Mouse (Mus musculus): Measurements from ENCODE around the gene Kif21b.

Kif21b gene

DNA sequence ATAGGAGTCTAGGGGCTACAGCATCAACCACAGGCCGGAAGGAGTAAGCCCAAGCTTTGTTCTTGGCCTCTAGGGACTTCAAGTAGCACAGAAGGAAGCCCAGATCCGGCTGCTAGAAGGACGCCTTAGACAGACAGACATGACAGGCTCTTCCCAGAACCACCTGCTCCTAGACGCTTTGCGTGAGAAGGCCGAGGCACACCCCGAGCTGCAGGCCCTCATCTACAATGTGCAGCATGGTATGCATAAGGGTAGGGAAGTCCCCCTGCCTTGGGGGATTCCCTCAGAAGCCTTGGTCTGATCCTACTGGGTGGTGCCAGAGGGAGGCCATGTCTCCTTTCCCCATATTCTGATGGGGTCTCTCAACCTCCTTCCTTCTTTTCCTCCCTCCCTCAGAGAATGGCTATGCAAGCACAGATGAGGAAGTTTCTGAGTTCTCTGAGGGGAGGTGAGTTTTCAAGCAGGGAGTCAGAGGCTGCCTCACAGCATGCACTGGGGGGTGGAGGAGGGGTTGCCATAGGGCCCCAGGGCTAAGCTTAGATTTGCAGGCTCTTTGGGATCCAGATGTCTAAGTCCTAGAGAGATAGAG, 30.2 kb downstream of the Kif21b start:
- no peak for DNase-seq

DNA sequence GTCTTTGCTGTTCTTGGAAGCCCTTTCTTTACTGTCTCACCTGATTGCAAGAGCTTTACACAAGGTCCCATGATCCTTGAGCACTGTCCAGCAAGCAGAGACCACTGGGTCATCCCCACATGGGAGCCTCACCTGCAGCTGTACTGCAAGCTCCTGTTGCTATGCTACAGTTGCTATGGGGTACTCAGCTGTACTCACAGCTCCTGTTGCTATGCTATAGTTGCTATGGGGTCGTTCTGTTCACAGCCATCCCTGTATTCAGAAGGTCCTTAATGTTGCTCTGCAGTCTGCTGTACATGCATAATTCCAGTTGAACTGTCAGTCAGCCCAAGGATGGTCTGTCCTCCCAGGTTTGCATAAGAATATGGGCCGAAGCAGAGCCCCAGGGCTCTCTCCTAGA, 34.2 kb downstream of the Kif21b start:
- no peak for DNase-seq

DNA sequence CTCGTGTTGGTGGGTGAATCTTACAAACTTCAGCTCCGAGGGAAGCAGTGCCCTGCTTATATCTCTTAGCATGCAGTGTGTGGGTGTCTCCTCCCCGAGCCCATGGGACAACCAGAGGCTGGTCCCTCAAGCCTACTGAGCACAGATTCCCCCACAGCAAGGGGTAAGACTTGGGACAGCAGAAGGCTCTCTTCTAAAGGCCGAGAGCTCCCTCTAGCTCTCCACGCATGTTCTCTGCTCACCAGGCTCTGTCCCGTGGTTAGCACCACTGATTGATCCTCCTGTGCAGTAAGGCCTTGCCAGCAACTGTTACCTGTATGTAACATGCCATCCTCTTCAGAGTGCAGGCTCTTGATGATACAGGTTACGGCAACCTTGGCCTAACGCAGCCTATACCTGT, 36.5 kb downstream of the Kif21b start:
- DNase-seq = no peak

DNA sequence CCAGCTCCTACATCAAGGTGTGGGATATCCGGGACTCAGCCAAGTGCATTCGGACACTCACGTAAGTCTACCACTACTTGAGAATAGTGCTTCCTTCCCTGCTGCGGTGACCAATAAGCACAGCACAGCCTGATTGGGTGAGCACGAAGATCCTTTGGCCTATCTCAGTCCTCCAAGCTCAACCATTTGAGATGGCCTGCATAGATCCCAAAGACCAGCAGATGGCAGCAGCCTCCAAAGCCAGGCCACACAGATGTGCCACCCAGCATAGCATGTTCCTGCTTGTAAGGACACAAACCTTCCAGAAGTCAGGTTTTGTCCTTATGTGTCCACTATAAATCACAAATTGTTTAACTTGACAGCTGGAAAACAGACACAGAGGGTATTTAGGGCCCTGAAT, 38.9 kb downstream of the Kif21b start:
- peak; percentile 66 for DNase-seq

DNA sequence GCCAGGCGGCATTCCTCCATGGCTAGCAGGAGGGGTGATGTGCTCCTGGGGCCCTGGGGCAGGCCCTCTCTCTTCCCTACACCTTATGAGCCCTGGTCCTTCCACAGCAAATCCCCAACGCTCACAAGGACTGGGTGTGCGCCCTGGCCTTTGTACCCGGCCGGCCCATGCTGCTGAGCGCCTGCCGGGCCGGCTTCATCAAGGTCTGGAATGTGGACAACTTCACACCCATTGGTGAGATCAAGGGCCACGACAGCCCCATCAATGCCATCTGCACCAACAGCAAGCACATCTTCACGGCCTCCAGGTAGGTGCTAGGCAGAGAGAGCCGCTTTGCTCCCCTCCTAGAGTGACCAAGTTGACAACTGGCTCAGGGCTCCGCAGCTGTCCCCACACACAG, 41.5 kb downstream of the Kif21b start:
- DNase-seq = peak; percentile 1

DNA sequence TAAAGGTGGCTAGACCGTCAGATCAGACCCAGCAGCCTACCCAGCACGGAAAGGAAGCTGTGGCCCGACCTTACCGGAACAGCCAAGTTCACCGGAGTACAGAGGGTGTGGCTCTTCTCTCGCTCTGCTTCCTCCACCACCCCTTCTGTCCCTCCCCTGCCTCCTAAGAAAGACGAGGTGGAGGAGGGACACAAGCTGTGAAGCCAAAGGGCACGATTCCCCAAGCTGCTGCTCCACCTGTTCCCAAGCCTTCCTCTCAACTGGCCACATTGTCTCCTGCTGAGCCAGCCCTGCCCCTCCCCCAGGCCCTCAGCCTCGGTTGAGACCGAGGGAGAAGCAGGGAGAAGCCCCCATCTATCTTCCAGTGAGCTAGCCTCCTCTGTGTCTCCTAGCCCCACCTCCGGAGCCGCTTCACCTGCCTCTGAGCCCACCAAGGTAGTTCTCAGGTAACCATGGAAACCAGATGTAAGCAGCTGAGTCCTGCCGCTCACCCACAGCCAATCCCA, 43.0 kb downstream of the Kif21b start:
- no peak for DNase-seq

DNA sequence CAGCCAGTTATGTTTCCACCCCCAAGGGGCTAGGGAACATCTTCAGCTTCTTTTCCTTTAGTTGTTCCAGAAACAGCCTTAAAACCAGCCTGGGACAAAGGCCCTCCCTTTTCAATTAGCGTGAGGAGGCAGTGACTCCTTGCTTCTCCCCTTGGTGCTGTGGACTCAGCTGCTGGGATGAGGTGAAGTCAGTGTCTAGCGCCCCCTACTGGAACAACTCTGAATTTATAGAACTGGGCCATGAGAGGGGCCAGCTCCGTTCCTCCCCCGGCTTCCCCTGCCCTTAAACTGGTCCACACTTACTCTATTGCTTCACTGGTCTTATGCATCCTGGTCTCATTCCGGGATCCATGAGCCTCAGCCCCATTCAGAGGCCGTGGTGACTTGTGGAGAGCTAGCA, 44.0 kb downstream of the Kif21b start:
- peak; percentile 45 for DNase-seq

DNA sequence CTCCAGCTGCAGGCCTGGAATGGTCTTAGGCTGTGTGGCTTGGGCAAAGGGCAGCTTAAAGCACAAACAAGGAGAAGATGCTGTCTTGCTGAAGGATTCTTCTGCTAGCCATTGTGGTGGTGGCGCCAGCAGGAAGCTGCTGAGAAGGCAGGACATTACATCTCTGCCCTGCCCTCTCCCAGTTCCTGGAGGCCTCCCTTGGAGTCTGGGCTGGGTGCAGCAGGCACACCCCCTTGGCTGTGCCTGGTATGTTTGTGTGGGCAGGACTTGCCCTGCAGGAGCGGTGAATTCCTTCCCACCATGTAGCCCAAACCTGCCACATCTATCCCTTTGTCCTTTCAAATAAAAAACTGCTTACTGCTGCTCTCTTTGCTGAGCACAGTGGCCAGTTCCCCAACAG, 45.9 kb downstream of the Kif21b start:
- DNase-seq = no peak

DNA sequence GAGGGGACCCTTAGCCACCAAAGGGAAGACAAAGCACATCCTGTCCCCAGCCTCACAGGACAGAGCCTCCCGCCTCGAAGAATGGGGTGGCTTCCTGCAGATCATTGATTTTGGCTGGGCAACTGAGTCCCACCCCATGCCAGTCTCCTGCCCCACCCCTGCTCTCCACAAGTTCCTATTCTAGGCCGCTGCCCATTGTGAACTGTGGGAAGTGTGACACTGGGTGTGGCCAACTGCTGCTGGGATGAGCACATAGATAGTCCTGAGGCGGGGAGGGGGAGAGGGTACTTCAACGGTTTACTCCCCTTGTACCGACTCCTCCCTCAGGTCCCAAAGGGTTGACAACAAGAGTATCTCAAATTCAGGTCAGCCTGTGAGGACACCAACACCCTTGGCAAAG, 47.6 kb downstream of the Kif21b start:
- DNase-seq = no peak

DNA sequence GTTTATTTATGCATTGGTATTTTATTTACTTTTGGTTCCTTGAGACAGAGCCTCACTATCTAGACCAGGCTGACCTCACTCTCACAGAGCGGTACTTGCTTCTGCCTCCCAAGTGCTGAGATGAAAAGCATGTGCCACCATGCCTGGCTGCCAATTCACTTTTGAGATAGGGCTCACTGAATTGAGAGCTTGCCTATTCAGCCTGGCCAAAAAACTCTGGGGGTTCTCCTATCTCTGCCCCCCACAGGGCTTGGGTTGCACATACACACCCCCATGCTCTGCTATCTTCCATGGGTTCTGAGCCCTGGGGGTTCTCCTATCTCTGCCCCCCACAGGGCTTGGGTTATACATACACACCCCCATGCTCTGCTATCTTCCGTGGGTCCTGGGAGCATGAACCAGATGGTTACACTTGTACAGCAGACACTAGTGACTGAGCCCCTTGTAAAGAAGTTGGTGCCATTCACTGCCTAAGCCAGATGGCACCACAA, 48.4 kb downstream of the Kif21b start:
- DNase-seq = no peak

DNA sequence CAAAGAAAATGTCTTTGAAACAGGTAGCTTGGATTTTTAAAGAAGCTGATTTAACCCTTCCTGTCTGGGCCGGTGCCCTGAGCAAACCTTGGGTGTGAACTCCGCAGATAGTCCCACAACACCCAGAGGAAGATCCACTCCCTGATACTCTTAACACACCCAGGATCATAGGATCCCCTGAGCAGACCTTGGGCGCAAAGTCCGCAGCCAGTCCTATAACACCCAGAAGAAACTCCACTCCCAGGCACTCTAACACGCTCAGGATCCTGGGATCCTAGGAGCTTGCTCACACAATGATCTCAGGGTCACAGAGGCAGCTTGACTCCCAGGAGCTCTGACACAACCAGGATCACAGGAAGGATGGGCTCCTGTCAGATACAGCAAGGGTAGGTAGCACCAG, 58.8 kb downstream of the Kif21b start:
- DNase-seq = no peak

DNA sequence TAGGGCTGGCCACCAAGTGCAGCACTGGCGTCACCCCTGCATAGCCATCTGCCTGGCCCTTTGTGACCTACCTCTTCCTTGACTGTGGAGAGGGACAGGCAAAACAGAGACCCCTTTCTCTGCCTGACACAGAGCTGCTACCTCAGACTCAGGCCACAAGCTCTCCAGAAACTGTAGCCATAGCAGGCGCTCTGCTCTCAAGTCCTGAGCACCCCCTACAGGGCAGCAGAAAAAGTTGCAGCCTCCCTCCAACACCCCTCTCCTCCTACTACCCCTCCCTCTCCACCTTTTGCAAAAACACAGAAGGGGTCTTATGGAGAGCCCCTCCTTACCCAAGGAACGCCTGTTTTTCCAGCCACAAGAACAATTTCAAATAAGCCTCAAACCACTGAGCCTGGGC, 81.6 kb downstream of the Kif21b start, which contains the start of gene Mroh3:
Gene Mroh3, minus strand, starts transcription at position 26 of the 400 bp plus-strand sequence.
- DNase-seq = peak; percentile 39

DNA sequence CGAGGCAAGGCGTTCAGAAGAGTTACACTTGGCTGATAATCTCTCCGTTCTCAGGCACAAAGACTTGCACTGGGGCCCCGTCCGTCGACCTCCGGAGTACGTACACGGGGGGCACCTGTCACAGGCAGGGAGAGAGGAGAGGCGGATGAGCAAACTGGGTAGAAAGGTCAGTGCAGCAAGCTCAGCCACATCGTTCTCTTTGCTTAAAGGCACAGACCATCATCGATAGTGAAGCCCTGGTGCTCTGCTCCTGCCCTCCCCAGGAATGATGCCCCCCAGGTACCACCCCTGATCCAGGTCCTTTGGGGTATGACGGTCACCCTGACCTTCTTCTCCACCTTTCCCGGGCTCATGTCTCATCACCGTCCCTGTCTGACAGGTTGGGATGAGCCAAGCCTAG, 83.1 kb downstream of the Kif21b start:
- no peak for DNase-seq

DNA sequence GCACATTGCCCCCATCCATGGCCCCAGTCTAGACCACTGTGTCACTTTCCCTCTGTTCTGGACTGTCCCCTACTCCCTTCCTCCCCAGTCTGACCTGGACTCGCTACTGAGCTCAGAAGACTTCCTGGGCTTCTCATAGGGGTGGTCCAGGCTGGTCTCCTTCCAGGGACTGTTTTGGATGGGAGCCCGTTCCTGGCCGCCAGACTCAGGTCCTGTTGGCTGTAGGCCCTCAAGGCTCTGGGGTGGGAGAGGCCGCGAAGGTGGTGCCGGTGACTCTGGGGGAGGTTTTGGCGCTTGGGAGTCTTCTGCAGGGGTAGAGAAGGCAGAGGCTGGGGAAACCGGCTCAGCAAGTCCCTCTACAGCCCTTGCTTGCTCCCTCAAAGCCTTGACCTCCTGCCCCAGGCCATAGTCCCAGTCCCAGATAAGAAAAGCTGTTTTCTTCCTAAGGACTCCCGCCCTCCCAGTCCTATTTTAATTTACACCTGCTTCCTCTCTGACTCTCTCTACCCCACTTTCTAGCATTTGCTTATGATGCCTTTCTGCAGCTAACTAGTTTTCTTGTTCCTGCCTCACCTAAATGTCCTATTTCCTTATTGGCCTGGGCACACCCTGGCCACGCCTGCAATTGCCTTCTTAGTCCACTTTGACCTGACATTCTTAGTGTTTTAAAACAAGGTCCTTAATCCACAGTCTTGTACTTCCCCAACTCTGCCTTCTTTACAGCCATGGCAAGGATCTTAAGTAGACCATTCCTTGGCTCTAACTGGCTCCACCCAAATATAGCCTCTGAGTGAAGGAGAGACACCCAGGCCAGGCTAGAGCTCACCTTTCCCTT, 89.1 kb downstream of the Kif21b start:
- DNase-seq = no peak

DNA sequence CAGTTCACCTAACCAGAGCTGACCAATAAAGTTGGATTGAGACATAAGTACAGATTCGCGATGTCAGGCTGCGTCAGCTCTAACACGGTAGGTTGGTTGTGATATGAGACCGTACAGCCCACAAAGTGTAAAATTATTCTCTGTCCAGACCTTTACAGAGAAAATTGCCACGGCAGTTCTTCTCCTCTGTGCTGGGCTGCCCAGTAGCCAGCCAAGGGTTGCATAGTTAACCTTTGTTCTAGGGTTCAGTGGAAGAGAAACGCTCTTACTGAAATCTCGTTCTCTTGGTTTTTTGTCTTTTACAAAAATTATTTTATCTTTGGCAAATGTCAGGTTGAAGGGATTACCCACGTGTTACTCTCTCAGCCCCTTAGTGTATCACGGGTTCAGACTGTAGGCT, 91.2 kb downstream of the Kif21b start:
- no peak for DNase-seq

DNA sequence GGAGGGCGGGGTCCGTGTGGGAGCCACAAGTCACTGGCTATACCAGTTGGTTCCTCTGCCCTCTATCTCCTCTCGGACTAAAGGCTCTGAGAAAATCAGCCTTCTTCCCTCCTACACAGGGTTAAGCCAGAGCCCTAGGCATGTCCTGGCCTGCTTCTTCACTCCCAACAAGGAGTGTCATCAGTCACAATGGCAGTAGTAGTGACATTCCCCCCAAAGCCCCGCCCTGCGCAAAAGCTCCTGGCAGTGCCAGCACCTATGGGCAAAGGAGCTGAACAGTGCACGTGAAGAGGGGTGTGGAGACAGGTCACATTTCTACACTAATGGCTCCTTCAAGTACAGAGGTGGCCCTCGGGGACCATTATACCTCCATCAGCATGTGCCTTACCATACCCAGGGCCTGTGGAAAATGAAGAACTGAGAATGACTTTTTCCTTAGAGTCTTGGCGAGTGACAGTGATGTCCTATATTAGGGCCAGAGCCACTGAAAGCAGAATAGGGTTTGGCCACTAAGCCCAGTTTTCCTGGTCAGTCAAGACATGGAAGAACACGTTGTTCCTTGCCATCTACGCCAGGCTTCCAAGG, 92.7 kb downstream of the Kif21b start:
- DNase-seq = no peak

DNA sequence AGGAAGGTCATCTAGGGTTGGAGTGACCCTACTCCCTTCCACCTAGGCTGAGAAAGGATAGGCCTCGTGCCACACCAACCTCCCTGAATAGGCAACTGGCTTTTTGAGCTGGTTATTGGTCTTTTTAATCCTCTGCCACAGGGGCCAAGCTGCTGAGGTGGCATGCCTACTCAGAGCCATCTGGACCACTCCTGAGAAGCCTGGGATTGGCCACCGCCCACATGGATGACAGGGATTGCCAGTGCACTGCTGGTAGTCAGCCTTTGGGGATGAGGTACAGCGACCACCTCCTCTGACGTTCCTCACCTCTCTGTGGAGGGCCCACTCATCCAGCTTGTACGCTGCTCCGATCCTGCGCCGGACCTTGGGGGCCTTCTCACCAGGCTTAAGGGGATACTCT, 94.7 kb downstream of the Kif21b start:
- DNase-seq = no peak

DNA sequence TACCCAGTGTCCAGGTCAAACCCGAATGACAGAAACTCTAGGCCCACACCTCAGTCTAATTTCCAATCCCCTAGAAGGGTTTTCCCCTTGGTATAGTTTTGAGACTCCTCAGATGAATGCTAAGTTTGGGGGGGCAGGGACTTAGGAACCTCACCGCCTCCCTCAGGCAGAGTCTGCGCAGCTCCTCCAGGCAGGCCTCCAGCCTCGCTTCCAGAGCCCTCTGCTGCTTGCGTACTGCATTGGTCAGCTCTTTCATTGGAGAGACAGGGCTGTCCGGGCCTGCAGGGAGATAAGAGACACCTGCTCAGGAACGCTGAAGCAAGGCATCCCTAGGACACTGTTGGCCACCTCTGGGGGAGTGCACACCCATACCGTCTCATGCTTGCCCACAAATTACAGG, 95.4 kb downstream of the Kif21b start:
- no peak for DNase-seq
